Mouse (Mus musculus) ES-CJ7 (cell line): ENCODE measurements around the gene Ino80e.
"Not testable (repeated sequence)": the region's sequence is repeated elsewhere in the genome, so short reads cannot be mapped to it uniquely, and the experiment has no call there.

ENCODE experiments used
- DNase-seq: peaks from one replicate; pipeline ENCODE4 v3.0.0; 2011; ENCODE audit warnings: low read depth, low spot score

Gene Ino80e

GRCm38 (mm10) chr7:126862147-126862784 is at the start of gene Ino80e:
Gene Ino80e (minus strand): TSS chr7:126862377.
- peak; percentile 95 for DNase-seq

- no peak for DNase-seq
These were observed 43.4 kb upstream of the Ino80e start for GRCm38 (mm10) chr7:126905590-126905989.

- not testable (repeated sequence) for DNase-seq
These were observed 37.6 kb upstream of the Ino80e start for GRCm38 (mm10) chr7:126899781-126900180.

- DNase-seq = peak; percentile 93
These were observed 36.2 kb upstream of the Ino80e start for GRCm38 (mm10) chr7:126898102-126898990.

GRCm38 (mm10) chr7:126897390-126898101 is 35.4 kb upstream of the Ino80e start:
- DNase-seq = no peak

- no peak for DNase-seq
These were observed 34.7 kb upstream of the Ino80e start for GRCm38 (mm10) chr7:126896912-126897311.

GRCm38 (mm10) chr7:126888852-126889251 is 26.7 kb upstream of the Ino80e start:
- peak; percentile 74 for DNase-seq

GRCm38 (mm10) chr7:126887281-126887680 is 25.1 kb upstream of the Ino80e start:
- DNase-seq = no peak

GRCm38 (mm10) chr7:126884286-126885164 is 22.3 kb upstream of the Ino80e start, which contains the start of gene Taok2:
Gene Taok2 (minus strand): TSS chr7:126884703.
- DNase-seq = peak; percentile 100

- DNase-seq = no peak
These were observed 21.6 kb upstream of the Ino80e start for GRCm38 (mm10) chr7:126883731-126884181.

- DNase-seq = no peak
These were observed 18.9 kb upstream of the Ino80e start for GRCm38 (mm10) chr7:126881040-126881439.

GRCm38 (mm10) chr7:126877239-126877638 is 15.1 kb upstream of the Ino80e start:
- DNase-seq = no peak

GRCm38 (mm10) chr7:126870520-126870891 is 8.3 kb upstream of the Ino80e start:
- no peak for DNase-seq

- no peak for DNase-seq
These were observed 7.8 kb upstream of the Ino80e start for GRCm38 (mm10) chr7:126869780-126870519.

GRCm38 (mm10) chr7:126868003-126868402 is 5.8 kb upstream of the Ino80e start:
- DNase-seq = no peak

GRCm38 (mm10) chr7:126867534-126867933 is 5.4 kb upstream of the Ino80e start:
- DNase-seq = no peak

- DNase-seq = no peak
These were observed 1.6 kb upstream of the Ino80e start for GRCm38 (mm10) chr7:126863791-126864190.

GRCm38 (mm10) chr7:126861429-126862130 is 597 bp downstream of the Ino80e start, which contains the start of gene Hirip3:
Gene Hirip3 (plus strand): TSS chr7:126861972.
- DNase-seq = peak; percentile 95

GRCm38 (mm10) chr7:126860987-126861386 is 1.2 kb downstream of the Ino80e start:
- DNase-seq = no peak
